Mouse (Mus musculus) cortical plate, adult 2 months (tissue): ENCODE measurements around the gene Zfp738.

Experiments used
- CTCF ChIP-seq: fragments of 200-500 bp; IDR thresholded peaks from 2 replicates; pipeline ENCODE4 v1.5.1; 2011; ENCODE audit warnings: mild to moderate bottlenecking, control low read depth, low read length; ENCODE audit not compliant: insufficient read depth; ENCODE audit errors: extremely low read depth
- POLR2A ChIP-seq: fragments of 200-500 bp; IDR thresholded peaks from 2 replicates; pipeline ENCODE4 v1.6.1; 2011; ENCODE audit warnings: mild to moderate bottlenecking, low read length, control low read depth; ENCODE audit not compliant: insufficient read depth; ENCODE audit errors: extremely low read depth

GRCm38 (mm10) chr13:67674902-67675301, 12.0 kb downstream of the Zfp738 start:
- TF ChIP-seq POLR2A = no peak
- no peak for TF ChIP-seq CTCF
